Mouse (Mus musculus) 3T3-L1 (cell line): ENCODE results near the gene Gm10720.
"Not testable (repeated sequence)": the region's sequence is repeated elsewhere in the genome, so short reads cannot be mapped to it uniquely, and the experiment has no call there.

Experiments
- DNase-seq: peaks from one replicate; pipeline ENCODE4 v3.0.0-alpha.2; 2015; ENCODE audit warnings: low read depth, low spot score

Gene Gm10720

DNA sequence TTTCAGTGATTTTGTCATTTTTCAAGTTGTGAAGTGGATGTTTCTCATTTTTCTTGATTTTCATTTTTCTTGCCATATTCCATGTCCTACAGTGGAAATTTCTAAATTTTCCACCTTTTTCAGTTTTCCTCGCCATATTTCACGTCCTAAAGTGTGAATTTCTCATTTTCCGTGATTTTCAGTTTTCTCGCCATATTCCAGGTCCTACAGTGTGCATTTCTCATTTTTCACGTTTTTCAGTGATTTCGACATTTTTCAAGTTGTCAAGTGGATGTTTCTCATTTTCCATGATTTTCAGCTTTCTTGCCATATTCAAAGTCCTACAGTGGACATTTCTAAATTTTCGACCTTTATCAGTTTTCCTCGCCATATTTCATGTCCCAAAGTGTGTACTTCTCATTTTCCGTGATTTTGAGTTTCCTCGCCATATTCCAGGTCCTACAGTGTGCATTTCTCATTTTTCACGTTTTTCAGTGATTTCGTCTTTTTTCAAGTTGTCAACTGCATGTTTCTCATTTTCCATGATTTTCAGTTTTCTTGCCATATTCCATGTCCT, 9.5 kb downstream of the Gm10720 start, which contains the start of gene Gm10717:
TSS of gene Gm10717 (plus strand) at position 506 of the 556 bp plus-strand sequence.
- not testable (repeated sequence) for DNase-seq

DNA sequence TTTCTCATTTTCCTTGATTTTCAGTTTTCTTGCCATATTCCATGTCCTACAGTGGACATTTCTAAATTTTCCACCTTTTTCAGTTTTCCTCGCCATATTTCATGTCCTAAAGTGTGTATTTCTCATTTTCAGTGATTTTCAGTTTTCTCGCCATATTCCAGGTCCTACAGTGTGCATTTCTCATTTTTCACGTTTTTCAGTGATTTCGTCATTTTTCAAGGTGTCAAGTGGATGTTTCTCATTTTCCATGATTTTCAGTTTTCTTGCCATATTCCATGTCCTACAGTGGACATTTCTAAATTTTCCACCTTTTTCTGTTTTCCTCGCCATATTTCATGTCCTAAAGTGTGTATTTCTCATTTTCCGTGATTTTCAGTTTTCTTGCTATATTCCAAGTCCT, 10.2 kb downstream of the Gm10720 start:
- not testable (repeated sequence) for DNase-seq

DNA sequence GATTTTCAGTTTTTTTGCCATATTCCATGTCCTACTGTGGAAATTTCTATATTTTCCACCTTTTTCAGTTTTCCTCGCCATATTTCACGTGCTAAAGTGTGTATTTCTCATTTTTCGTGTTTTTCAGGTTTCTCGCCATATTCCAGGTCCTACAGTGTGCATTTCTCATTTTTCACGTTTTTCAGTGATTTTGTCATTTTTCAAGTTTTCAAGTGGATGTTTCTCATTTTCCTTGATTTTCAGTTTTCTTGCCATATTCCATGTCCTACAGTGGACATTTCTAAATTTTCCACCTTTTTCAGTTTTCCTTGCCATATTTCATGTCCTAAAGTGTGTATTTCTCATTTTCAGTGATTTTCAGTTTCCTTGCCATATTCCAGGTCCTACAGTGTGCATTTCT, 10.7 kb downstream of the Gm10720 start:
- DNase-seq = not testable (repeated sequence)

DNA sequence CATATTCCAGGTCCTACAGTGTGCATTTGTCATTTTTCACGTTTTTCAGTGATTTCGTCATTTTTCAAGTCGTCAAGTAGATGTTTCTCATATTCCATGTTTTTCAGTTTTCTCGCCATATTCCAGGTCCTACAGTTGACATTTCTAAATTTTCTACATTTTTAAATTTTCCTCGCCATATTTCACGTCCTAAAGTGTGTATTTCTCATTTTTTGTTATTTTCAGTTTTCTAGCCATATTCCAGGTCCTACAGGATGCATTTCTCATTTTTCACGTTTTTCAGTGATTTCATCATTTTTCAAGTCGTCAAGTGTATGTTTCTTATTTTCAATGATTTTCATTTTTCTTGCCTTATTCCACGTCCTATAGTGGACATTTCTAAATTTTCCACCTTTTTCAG, 11.3 kb downstream of the Gm10720 start:
- DNase-seq = not testable (repeated sequence)

GRCm38 (mm10) chr9:3027200-3027599, 11.7 kb downstream of the Gm10720 start:
- peak; percentile 67 for DNase-seq

GRCm38 (mm10) chr9:3029276-3030000, 14.0 kb downstream of the Gm10720 start:
- not testable (repeated sequence) for DNase-seq

- DNase-seq = peak; percentile 91
These were observed 15.3 kb downstream of the Gm10720 start for GRCm38 (mm10) chr9:3030677-3031318.

DNA sequence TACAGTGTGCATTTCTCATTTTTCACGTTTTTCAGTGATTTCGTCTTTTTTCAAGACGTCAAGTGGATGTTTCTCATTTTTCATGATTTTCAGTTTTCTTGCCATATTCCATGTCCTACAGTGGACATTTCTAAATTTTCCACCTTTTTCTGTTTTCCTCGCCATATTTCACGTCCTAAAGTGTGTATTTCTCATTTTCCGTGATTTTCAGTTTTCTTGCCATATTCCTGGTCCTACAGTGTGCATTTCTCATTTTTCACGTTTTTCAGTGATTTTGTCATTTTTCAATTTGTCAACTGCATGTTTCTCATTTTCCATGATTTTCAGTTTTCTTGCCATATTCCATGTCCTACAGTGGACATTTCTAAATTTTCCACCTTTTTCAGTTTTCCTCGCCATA, 18.8 kb downstream of the Gm10720 start, which contains the start of gene Gm17535:
TSS of gene Gm17535 (plus strand) at position 301 of the 400 bp plus-strand sequence.
- not testable (repeated sequence) for DNase-seq

- DNase-seq = not testable (repeated sequence)
These were observed 21.1 kb downstream of the Gm10720 start, which contains the start of gene Gm10715 for GRCm38 (mm10) chr9:3036577-3036976. Gene Gm10715, plus strand, starts transcription at chr9:3036877.

DNA sequence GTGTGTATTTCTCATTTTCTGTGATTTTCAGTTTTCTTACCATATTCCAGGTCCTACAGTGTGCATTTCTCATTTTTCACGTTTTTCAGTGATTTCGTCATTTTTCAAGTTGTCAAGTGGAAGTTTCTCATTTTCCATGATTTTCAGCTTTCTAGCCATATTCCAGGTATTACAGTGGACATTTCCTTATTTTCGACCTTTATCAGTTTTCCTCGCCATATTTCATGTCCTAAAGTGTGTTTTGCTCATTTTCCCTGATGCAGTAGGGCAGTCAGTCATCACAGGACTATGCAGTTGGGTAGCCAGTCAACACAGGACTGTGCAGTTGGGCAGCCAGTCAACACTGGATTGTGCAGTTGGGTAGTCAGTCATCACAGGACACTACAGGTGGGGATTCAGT, 22.7 kb downstream of the Gm10720 start:
- peak; percentile 18 for DNase-seq
